Mouse (Mus musculus): ENCODE data around the gene Eef1akmt1.

Gene Eef1akmt1

DNA sequence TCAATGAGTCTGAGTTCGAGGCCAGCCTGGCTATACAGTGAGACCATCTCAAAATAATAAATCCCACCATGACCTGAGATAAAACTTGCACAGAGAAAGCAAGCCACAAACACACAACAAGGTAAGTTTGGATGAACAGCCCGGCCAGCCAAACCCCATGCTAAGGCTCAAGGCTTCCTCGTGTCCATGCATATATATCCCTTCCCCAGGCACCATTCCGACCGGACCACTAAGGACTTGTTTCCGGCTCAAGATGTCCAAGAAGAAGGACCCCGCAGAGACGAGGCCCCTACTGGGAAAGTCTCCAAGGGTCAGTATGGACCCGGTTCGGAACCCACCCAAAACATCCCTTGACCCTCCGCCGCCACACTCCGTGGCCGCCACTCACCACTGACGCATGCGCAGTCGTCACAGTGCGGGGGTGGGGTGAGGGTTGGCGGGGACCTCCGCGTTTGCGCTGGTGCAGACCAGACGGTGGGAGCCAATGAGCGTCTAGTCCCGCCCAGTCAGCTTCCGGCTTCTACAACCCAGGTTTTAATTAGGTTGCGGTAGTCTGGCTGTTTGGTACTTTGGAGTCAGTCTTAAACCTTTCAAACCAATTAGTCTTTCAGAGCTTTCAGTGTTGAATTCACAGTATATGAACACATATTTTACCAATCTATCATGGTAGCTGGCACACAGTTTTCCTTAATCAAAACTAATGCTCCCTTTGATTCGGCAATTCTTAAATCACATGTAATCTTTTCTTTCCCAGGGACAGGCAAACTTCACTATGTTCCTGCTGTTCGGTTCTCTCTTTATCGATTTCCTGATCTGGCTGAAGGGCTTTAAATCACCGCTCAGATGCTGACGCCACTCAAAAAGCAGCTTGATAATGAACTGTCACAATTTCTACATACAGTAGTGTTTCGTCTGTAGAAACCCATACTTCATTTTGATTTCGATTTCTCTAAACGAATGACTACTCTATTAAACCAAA, at the start of gene Eef1akmt1:
Gene Eef1akmt1 (minus strand): TSS at position 458 of the 979 bp plus-strand sequence.
- DNase-seq (ENCODE audit: low read depth, low spot score): peak; percentile 80

DNA sequence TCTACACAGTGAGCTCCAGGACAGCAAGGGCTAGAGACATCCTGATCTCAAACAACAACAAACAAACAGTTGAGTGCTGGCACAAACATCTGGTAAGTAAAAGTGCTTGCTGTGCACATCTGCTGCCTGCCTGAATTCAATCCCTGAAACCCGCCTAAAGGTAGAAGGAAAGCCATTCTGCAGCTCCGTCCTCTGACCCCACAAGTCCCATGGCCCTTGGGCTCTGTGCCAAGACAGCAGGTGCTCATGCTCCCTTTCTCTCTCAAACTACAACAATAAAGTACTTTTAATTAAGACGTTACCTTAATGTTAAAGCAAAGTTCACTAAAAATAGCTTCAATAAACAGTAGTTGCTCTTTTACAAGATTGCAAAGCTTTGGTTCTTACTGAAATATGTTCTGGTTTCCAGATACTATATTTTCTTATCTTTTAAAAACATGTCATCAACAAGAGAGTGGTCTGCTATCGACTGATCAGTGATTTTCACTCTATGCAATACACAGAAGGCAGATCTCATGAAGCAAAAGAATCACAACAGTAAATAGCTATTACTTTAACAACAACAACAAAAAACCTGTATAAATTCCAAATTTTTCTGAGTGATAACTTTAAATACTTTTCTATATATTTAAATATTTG, 49.3 kb upstream of the Eef1akmt1 start:
- DNase-seq (ENCODE audit: low read depth, low spot score): no peak

DNA sequence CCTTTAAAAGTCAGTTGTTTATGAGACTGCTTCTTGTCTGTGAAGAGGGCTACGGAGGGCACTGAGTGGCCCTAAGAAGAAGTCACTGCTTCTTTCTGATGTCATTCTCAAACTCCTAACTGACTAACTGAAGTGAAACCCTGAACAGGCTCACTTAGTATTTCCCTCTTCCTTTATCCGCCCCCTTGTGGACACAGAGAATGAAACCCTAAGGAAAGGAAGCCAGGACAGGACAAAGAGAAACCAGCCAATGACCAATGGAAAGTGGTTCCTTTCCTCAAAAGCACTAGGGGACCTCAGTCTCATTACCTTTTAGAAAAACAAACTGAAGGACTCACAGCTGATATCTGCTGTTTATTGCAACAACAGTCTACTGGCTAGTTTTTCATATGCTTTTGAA, 48.1 kb upstream of the Eef1akmt1 start:
- no peak for DNase-seq (ENCODE audit: low read depth, low spot score)

DNA sequence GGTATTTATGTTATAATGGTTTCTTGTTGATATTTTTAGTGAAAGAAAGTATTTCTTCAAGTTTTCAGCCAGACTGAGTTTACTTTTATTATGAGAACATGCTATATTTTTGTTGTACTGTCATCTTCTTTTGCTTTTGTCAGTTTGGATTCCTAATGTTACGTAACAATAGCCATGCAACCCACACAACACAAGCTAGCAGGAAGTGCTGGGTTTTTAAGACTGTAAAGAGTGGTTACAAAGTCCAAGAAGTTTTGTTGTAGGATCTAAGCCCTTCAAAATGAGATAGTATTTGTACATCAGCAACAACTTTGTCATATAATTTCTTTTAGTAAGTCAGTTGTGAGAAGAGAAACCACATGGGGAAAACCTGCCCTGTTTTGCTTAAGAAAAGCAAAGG, 46.3 kb upstream of the Eef1akmt1 start:
- DNase-seq (ENCODE audit: low read depth, low spot score): no peak

DNA sequence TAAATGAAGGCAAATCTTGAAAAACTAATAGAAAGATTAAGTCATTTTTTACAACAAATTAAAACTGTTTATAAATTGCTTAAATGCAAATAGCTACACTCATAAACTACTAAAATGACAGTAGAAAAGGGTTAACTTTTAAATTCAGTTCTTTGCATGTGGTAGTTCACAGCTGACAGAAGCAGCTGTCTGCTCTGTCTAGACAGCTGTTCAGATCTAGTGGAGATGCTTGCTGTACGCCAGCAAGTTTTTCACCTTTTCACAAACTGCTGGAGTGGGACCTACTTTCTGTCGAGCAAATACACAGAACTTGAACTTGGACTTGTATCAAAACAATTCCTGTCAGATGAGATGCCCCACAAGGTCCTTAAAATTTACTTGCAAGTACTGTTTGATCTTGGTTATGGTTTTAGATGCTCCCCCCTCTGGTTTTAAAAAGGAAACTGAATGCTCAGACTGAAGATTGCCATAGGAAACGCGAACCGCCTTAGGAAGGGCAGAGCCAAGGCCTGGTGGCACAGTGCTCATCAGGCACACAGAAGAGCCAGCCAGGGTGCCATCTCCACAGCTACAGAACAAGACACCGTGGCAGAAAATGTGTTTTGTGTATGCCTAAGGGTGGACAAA, 45.0 kb upstream of the Eef1akmt1 start:
- DNase-seq (ENCODE audit: low read depth, low spot score): no peak

DNA sequence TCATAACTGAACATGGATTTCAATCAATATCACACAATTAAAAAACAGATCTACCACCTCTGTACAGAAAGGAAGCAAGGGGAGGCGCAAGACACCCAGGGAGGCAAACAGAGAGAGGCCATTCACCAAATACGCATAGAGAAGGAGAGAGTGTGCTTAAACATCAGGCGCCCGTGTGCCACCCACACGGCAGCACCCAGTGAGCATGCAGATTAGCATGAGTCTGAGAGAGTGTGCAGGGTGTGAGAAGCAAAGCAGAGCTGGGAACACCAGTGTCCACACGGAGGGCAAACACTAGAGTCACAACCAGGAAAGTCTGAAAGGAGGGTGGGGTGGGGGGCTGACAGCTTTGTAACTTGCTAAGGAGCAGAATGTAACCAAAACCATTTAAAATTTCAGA, 44.4 kb upstream of the Eef1akmt1 start:
- no peak for DNase-seq (ENCODE audit: low read depth, low spot score)

DNA sequence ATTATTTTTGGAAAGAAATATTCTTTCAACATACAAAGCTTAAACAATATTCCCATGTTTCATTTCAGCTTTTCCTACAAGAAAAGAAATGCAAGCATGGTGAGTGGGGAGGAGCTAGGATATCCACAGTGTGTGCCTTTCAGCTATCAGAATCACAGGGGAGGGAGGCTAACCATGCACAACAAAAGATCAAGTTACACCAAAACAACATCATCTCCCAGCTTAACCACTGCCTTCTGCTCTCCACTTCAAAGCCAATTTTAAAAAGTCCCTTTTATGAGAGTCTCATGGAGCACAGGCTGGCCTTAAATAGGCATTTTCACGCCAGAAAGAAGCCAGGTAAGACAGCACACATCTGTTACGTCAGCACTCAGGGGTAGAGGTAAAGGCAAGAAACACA, 39.6 kb upstream of the Eef1akmt1 start:
- DNase-seq (ENCODE audit: low read depth, low spot score): no peak

DNA sequence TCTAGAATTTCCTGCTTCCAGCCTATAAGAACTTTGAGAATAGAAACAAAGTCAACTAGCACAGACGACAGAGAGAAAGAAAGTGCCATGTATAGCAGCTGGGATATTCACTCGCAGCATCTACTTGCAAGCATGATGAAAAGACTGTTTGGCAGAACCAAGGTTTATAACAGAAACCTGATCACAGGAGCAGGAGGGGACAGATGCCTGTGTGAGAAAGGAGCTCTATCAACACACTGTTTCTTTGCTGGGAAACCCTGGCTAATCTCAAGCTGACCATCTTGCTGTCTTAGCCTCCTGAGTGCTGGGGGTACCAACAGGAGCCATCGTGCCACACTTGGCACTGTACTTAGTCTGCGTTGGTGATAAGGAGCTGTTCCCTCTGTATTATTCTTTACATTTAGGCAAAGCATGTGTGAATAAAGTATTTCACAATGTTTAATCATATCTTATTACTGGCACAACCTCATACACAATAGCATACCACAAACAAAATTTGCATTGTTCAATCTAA, 38.5 kb upstream of the Eef1akmt1 start:
- no peak for DNase-seq (ENCODE audit: low read depth, low spot score)

DNA sequence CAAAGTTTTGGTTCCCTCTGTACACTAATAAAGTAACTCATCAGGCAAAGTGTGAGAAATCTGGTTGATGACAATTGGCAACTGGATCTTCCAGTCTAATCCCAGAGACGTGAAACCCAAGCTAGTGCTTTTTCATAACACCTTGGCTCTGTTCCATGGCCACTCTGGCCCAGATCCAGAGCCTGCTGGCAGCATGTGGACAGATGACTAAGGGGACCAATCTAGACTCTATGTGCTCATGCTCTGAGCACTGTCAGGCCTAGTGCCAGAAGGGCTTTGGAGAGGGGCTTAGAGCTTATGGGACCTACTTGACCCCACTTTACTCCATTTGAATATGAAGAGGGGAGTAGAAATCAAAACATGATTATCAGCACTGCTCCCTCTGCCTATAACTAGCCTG, 36.1 kb upstream of the Eef1akmt1 start:
- no peak for DNase-seq (ENCODE audit: low read depth, low spot score)

DNA sequence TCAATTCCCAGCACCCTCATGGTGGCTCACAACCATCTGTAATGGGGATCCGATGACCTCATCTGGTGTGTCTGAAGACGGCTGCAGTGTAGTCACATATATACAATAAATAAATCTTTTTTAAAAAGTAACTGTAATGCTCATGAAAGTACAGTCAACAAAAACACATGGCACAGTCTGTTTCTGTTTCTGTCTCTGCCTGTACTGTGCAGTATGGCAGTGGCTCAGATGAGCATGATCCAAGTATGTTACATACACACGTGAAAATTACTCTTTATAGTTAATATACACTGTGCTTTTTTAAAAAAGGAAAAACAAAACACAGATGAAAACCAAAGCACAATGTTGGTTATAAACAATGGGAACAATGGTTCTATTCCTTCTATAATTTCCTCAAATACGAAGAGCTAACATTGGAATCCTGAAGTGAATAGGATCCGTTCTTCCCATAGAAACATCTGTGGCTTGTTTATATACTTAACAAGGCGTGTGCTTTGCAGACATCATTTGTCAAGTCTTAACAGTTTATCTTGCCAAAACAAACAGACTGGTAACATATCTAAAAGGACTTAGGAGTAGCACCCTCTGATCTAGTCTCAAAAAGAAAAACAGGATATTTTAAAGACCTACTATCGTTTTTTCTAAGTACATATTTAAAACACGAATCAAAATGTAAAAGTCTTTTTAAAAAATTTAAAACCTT, 35.4 kb upstream of the Eef1akmt1 start:
- no peak for DNase-seq (ENCODE audit: low read depth, low spot score)

DNA sequence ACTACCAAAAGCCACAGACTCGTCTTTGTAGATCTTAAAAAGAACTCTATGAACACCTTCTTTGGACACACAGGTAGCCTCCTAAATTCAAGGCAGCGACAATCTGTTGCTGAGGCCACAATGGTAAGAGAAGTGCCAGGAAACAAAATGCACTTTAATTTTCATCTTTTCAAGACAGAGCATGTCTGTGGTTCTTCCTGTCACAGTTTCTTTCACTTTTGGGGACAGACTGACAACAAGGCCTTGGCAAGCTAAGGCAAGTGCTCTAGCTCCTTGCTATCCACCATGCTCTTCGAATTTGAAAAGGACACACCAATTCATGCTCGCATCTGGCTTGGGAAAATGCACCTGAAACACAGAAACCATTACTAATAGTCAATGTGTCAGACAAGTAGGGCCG, 21.9 kb upstream of the Eef1akmt1 start:
- DNase-seq (ENCODE audit: low read depth, low spot score): no peak

DNA sequence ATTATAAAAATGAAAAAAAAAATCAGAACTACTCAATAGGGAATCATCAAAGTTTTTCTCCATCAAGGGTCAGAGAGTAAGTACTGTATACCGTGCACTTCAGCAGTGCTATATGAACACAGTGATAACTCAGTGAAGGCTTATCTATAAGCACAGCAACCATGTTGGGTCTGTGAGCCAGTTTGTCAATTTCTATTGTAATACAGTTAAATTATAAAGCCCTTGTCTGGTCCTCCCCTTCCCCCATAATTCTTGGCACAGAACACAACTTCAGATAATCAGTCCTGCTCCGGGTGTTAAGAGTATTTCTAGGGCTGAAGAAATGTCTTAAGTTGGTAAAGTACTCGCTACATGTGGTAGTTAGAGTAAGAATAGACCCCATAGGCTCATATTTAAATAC, 20.4 kb upstream of the Eef1akmt1 start:
- DNase-seq (ENCODE audit: low read depth, low spot score): no peak

DNA sequence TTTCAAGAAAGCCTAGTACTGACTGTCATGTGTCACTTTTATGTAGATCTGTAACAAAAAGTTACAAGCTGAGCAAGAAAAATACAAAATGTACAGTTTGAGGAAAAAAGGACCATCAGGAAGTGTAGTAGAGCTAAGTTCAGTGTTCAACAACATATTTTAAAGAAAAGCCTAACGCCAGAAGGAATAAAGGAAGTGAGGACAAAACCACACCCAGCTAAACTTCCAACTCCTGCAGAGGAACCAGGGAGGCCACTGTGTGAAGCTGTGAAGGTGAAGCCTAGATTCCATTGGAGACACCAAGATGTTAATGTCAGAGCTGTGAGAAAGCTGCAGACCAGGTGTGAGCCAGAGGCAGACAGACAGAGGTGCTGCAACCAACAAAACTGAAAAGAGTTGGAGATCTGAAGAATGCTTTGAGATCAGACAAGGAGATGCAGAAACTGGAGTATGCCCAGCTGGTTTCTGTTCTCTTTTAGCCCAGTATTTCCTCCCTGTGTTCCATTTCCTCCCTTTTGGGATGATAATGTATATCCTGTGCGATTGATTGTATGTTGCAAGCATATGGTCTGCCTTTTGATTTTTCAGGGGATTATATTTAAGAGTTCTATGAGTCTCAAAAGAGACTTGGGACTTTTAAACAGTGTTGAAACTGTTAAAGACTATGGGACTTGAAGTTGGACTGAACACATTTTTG, 5.1 kb upstream of the Eef1akmt1 start:
- DNase-seq (ENCODE audit: low read depth, low spot score): no peak

DNA sequence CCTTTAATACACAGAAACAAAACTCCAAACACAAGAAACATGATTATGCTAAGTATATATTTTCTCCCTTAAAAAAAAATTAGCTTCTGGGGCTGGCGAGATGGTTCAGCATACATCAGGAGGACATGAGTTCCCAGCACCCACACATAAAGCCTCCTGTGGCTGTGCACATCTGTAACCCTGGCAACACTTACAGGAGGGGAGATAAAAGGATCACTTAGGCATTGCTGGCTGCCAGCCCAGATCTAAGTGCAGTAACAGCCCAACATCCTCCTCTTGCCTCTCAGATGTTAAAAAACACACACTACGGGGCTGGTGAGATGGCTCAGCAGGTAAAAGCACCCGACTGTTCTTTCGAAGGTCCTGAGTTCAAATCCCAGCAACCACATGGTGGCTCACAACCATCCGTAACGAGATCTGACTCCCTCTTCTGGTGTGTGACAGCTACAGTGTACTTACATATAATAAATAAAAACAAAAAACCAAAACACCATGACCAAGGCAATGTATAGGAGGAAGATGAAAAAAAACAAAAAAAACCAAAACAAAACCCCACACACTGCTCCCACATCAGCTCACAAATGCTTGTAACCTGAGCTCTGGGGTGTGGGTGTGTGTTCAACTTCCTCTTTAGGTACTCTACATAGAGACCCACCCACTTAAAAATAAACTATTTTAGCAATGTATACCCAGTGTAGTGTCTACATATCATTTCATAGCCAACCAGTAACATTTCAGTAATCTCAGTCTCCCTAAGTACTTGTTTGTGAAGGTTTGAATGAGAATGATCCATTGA, 3.6 kb upstream of the Eef1akmt1 start:
- DNase-seq (ENCODE audit: low read depth, low spot score): no peak

DNA sequence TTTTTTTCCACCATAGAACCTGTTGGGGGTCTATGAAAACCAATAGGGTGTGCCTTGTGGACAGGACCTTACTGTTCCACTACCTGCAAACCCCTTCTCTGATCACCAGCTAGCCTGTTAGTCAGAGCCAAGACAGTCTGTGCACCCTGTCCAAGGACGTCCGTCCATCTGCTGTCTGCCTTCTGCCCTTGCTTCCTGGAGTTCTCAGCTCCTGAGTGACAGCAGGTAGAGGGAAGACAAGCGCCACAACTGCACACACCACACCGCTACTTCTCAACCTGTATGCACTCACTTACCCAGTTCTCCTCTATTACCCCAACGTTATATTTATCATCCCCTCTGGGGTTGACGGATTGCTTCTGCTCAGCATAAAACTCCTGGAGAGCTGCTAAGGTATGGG, 5.8 kb downstream of the Eef1akmt1 start:
- no peak for DNase-seq (ENCODE audit: low read depth, low spot score)

DNA sequence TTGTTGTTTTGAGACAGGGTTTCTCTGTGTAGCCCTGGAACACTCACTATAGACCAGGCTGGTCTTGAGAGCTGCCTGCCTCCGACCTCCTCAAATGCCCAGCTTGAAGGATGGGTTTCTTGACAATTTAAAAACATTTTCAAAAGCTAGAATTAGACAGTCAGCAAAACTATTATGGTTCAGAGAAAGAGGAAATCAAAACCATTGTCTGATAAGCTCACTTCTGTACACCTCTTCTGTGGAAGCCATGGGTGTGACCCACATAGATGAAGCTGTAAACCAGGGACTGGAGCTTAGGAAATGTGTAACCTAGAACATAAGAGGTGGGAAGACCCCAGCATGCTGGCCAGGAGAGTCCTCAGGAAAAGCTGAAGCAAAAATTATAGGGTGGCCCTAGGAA, 14.5 kb downstream of the Eef1akmt1 start:
- DNase-seq (ENCODE audit: low read depth, low spot score): no peak

DNA sequence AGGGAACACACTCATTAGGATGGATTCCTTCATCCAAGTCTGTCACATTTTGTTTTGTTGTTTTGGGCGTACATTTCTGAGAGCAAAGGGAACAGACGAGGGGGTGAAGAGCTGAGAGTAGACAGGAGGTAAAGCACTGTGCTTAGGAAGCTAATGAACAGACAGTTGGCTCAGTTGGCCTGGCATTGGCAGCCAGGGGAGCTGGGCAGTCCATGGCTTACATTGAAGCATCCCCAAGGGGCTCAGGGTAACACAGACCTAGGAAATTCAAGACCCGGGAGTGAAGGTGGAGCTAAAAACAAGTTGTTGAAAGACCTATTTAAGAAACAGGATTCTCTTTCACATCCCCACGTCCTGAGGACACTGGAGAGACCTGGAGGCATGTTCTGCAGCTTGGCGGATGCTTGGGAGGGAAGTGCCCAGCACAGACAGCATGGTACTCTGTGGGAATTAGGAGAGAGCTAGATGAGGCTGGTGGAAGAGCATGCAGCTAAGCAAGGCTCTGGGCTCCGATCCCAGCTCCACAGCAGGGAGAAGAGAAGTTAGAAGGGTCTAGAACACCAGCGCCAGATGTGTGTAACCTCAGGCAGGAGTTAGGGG, 15.8 kb downstream of the Eef1akmt1 start:
- no peak for DNase-seq (ENCODE audit: low read depth, low spot score)

DNA sequence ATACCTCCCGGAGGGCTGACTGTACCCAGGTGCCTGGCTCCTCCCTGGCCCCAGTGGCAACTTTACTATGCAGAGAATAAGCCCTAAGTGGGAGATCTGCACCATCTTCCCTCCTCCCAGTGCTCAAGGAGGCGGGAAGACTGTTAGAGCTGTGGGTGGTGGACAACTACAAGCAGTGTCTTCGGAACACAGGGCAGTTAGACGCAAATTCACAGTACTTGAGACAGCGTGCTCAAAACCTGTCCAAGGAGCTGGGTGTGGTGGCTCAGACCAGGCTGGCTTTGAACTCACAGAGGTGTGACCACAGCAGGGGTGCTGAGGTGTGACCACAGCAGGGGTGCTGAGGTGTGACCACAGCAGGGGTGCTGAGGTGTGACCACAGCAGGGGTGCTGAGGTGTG, 17.0 kb downstream of the Eef1akmt1 start:
- no peak for DNase-seq (ENCODE audit: low read depth, low spot score)

DNA sequence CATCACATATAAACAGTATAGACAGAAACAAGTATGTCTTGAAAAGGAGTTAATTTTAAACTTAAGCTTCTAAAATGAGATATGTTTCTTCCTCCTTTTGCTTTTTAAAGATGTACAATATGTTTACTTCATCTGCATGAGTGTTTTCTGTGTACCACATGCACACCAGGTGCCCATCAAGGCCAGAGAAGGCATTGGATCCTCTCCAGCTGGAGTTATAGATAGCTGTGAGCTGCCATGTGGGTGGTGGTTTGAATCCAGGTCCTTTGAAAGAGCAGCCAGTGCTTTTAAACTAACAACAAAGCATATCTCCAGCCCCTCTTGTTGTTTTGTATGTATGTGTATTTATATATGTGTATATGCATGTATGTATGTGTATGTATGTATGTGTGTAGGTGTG, 18.5 kb downstream of the Eef1akmt1 start:
- no peak for DNase-seq (ENCODE audit: low read depth, low spot score)

DNA sequence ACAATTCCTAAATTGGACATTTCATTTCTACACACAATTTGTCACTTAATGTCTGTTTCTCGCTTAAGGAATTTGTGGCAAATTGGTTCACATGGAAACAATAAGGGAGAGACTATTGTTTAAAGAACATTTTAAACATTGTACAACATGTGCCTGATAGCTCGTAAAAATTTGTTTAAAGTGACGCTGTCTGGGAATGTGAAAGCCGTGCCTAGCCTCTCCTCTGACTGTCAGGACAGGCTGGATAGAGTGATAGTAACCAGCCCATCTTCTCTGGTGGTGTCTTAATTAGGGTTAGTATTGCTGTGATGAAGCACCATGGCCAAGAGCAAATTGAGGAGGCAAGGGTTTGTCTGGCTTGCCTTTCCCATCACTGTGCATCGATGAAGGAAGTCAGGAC, 24.4 kb downstream of the Eef1akmt1 start:
- no peak for DNase-seq (ENCODE audit: low read depth, low spot score)
